Comparison of ENCODE assay signal across 10 mouse cellular contexts in genomic region chr6:41136717-41137400, GRCm38 (mm10).
DNase-seq lines count a peak whose midpoint lies in the region; ATAC-seq and TF ChIP-seq lines count a peak whose summit lies in the region.
"Had no signal": no experiment of that assay in that cellular context is flagged by ENCODE, and none has a peak within 500 bp of the region (broad histone marks: within the 10 kb centered on the region; RNA-seq: fewer than 3 reads in every experiment).

No protein-coding gene starts in this region.

- no peak overlapping the region for H3K4me3 ChIP-seq in heart, adult 2 months
- H3K4me3 ChIP-seq in heart, embryonic 12.5 days: no peak overlapping the region
- no peak overlapping the region for H3K4me3 ChIP-seq in midbrain, embryonic 13.5 days (replicated peaks)
- H3K4me3 ChIP-seq: embryonic facial prominence, embryonic 12.5 days; lung, embryonic 15.5 days had no signal

- no peak for TF ChIP-seq EP300 in heart, adult 2 months (IDR thresholded peaks at IDR 0.05; ENCODE audit: insufficient read depth, low read depth, low read length)

- no peaks in the 10 kb centered on the region for H3K27me3 ChIP-seq in heart, adult 2 months (ENCODE audit: control insufficient read depth, insufficient read depth, low read length)
- no peaks in the 10 kb centered on the region for H3K27me3 ChIP-seq in heart, embryonic 12.5 days (replicated peaks)
- H3K27me3 ChIP-seq in midbrain, embryonic 13.5 days: no peaks in the 10 kb centered on the region
- H3K27me3 ChIP-seq: embryonic facial prominence, embryonic 12.5 days; lung, embryonic 15.5 days had no signal

- no peak overlapping the region for H3K27ac ChIP-seq in heart, adult 2 months
- no peak overlapping the region for H3K27ac ChIP-seq in heart, embryonic 12.5 days (ENCODE audit: poor library complexity, severe bottlenecking)
- no peak overlapping the region for H3K27ac ChIP-seq in midbrain, embryonic 13.5 days
- H3K27ac ChIP-seq: embryonic facial prominence, embryonic 12.5 days; lung, embryonic 15.5 days had no signal

- no peak overlapping the region for H3K9ac ChIP-seq in heart, adult 2 months (ENCODE audit: low read depth, low read length)
- no peak overlapping the region for H3K9ac ChIP-seq in heart, embryonic 12.5 days
- H3K9ac ChIP-seq in midbrain, embryonic 13.5 days (replicated peaks): no peak overlapping the region
- H3K9ac ChIP-seq: embryonic facial prominence, embryonic 12.5 days; lung, embryonic 15.5 days had no signal

- H3K4me1 ChIP-seq in heart, adult 2 months (ENCODE audit: control insufficient read depth, insufficient read depth, low read length): no peaks in the 10 kb centered on the region
- H3K4me1 ChIP-seq in heart, embryonic 12.5 days (replicated peaks): no peaks in the 10 kb centered on the region
- no peaks in the 10 kb centered on the region for H3K4me1 ChIP-seq in midbrain, embryonic 13.5 days (replicated peaks)
- H3K4me1 ChIP-seq: embryonic facial prominence, embryonic 12.5 days; lung, embryonic 15.5 days had no signal

- no peak for TF ChIP-seq POLR2A in heart, adult 2 months (IDR thresholded peaks at IDR 0.05; ENCODE audit: insufficient read depth, low read depth, low read length)

- no peaks in the 10 kb centered on the region for H3K36me3 ChIP-seq in heart, adult 2 months (ENCODE audit: control insufficient read depth, insufficient read depth, low read length)
- no peaks in the 10 kb centered on the region for H3K36me3 ChIP-seq in heart, embryonic 12.5 days
- H3K36me3 ChIP-seq in midbrain, embryonic 13.5 days: no peaks in the 10 kb centered on the region
- H3K36me3 ChIP-seq: embryonic facial prominence, embryonic 12.5 days; lung, embryonic 15.5 days had no signal

- no peak overlapping the region for H3K4me2 ChIP-seq in heart, embryonic 12.5 days
- H3K4me2 ChIP-seq in midbrain, embryonic 13.5 days (replicated peaks): no peak overlapping the region
- H3K4me2 ChIP-seq: embryonic facial prominence, embryonic 12.5 days; lung, embryonic 15.5 days had no signal

- intact Hi-C loops in heart, adult 2 months (cut with DNase I): loop anchor here (10.0 kb wide), 1 partner anchor 82 kb away; no protein-coding TSS in a partner anchor
- intact Hi-C loops in heart, postnatal 36 days (cut with DNase I): loop anchor here (2.0 kb wide), 1 partner anchor 392 kb away; no protein-coding TSS in a partner anchor

- DNase-seq in heart, adult 2 months: no peak
- DNase-seq in ES-CJ7 (ENCODE audit: low read depth, low spot score): peak; percentile 72
- DNase-seq in cerebellum, postnatal 10 days: peak; percentile 71 to 76
- DNase-seq in heart, postnatal 36 days: peak; percentile 18 to 32
- peak; percentile 65 to 71 for DNase-seq in left cerebral cortex, adult 18-20 months (ENCODE audit: low spot score in 2 of 2)
- peak; percentile 45 to 77 for DNase-seq in spleen, postnatal 4 days (ENCODE audit: low spot score in 2 of 2)

- no peaks in the 10 kb centered on the region for H3K79me2 ChIP-seq in heart, adult 2 months (replicated peaks; ENCODE audit: control insufficient read depth, insufficient read depth, low read length)

- WGBS in heart, adult 2 months: 27% methylated on average over 6 of the region's 6 CpGs
- 28% methylated on average over 6 of the region's 6 CpGs for WGBS in heart, embryonic 12.5 days
- WGBS in midbrain, embryonic 13.5 days: 33% methylated on average over 6 of the region's 6 CpGs

- peak; percentile 89 for TF ChIP-seq CTCF in heart, adult 2 months (IDR thresholded peaks at IDR 0.05)

- no peak for ATAC-seq in heart, embryonic 12.5 days (ENCODE audit: insufficient number of reproducible peaks, low FRiP score)
- peak; percentile 80 for ATAC-seq in midbrain, embryonic 13.5 days

- no peaks in the 10 kb centered on the region for H3K9me3 ChIP-seq in heart, embryonic 12.5 days (replicated peaks)
- no peaks in the 10 kb centered on the region for H3K9me3 ChIP-seq in midbrain, embryonic 13.5 days
- H3K9me3 ChIP-seq: embryonic facial prominence, embryonic 12.5 days; lung, embryonic 15.5 days had no signal

Comparison
In these comparisons a context has a peak if more than half of its experiments do, and no peak if none do; other contexts are left out.
1. DNase-seq: peak in ES-CJ7 (single experiment), cerebellum, postnatal 10 days (2 of 2), heart, postnatal 36 days (2 of 2), left cerebral cortex, adult 18-20 months (2 of 2) and spleen, postnatal 4 days (2 of 2); none in heart, adult 2 months (0 of 2).